Mouse (Mus musculus): Measurements from ENCODE around the gene Them5. TPM values are rescaled to one million over a fixed set of nuclear protein-coding genes. Genes with fewer than 3 reads are reported as not detected.

Them5 gene
- polyA plus RNA-seq, 1 experiment from 2014 or later: not detected

DNA sequence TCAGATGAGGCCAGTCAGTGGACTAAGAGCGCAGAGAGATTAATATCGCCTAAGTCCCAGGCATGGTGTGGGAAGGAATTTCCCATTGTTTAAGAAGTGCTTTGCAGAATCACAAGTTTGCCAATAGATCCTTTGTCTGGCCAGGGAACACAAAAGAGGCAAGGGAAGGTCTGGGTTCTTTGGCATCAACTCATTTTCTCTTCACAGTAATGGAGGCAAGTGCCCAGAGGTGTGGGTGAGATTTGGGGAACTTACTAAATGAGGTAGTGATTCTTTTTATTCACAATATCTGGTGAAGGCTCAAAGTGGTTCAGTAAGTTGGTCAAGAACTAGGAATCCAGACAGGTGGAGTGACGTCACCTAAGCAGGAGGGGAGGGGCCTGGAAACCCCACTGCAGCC lies 3.0 kb downstream of the Them5 start:
- H3K27me3 ChIP-seq (replicated peaks): no peaks in the 10 kb centered on the region
- no peak overlapping the region for H3K4me2 ChIP-seq
- peaks cover 7% of the 10 kb centered on the region; the same call in 1 of the 2 replicates for H3K4me1 ChIP-seq
- H3K9me3 ChIP-seq: no peaks in the 10 kb centered on the region
- no peak overlapping the region for H3K27ac ChIP-seq (replicated peaks)
- H3K4me3 ChIP-seq: no peak overlapping the region
- H3K9ac ChIP-seq: no peak overlapping the region
- no peak for ATAC-seq (ENCODE audit: extremely low read depth, insufficient number of reproducible peaks, low FRiP score, low TSS enrichment)
- 72% methylated on average over 3 of the region's 3 CpGs for whole genome bisulfite sequencing
- no peaks in the 10 kb centered on the region for H3K36me3 ChIP-seq

DNA sequence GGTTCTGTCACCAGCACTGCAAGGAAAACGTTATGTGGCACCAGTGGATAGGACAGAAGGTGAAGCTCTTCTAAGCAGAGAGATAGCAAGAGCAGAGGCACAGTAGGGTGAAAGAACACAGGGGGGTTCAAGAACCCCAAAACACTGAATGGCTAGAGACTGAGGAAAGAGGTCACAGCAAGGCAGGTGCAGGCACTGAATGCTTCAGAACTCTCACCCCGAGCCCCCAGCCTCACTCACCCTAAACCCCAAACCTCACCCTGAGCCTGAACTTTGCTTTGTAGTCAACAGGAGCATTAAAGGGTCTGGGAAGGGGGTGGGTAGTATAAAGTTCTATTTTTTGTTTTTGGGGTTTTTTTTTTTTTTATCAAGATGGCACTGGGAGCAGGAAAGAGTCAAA lies 6.2 kb downstream of the Them5 start:
- Histone ChIP-seq H3K4me3 (no peak overlapping the region), H3K9me3 (no peaks in the 10 kb centered on the region), H3K27ac (replicated peaks) (no peak overlapping the region), H3K4me2 (no peak overlapping the region), H3K4me1 (no peaks in the 10 kb centered on the region), H3K9ac (no peak overlapping the region), H3K36me3 (no peaks in the 10 kb centered on the region), H3K27me3 (replicated peaks) (no peaks in the 10 kb centered on the region)
- 64% methylated on average over 2 of the region's 2 CpGs for WGBS
- no peak for ATAC-seq (ENCODE audit: extremely low read depth, insufficient number of reproducible peaks, low FRiP score, low TSS enrichment)

DNA sequence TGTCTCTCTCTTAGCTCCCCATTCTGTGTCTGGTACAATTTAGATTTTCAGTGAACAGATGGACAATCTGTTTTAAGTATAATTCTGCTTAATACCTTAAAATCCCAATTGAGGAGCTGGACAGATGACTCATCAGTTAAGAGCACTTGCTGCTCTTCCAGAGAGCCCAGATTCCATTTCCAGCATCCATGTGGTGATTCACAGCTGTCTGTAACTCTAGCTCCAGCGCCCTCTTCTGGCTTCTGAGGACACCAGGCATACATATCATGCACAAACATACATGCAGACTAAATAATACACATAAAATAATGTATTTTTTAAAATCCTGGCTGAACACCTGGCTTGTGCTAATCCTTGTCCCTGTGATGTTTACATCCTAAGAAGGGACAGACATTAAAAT lies 18.9 kb downstream of the Them5 start:
- WGBS: 0% methylated on average over 1 of the region's 1 CpGs
- no peaks in the 10 kb centered on the region for H3K36me3 ChIP-seq
- no peak overlapping the region for H3K4me3 ChIP-seq
- H3K9me3 ChIP-seq: peaks cover 11% of the 10 kb centered on the region; the same call in 1 of the 2 replicates
- H3K9ac ChIP-seq: no peak overlapping the region
- peaks cover 5% of the 10 kb centered on the region for H3K4me1 ChIP-seq
- H3K27me3 ChIP-seq (replicated peaks): peaks cover 59% of the 10 kb centered on the region
- H3K4me2 ChIP-seq: no peak overlapping the region
- no peak for ATAC-seq (ENCODE audit: extremely low read depth, insufficient number of reproducible peaks, low FRiP score, low TSS enrichment)
- no peak overlapping the region for H3K27ac ChIP-seq (replicated peaks)

DNA sequence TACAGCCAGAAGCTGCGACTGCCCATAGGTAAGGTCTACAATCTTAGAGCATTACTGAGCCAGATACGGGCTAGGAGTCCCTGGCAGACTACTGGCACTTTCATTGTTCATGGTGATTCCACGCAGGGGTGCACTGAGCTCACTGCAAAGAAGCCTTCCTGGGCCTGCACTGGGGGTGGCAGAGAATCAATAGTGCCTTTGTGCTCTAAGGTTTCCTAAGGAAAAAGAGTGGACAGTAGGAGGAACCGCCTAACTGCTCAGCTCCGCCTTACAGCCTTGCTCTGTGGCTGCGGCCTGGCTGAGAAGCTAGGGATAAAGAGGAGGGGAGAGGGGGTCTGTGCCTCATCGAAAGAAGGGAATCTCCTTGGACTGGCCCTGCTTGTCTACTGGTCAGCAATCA lies 20.2 kb downstream of the Them5 start, which contains the start of gene C2cd4d:
Gene C2cd4d, plus strand, starts transcription at position 301 of the 400 bp plus-strand sequence.
- H3K9me3 ChIP-seq: peaks cover 4% of the 10 kb centered on the region; the same call in 1 of the 2 replicates
- 55% methylated on average over 7 of the region's 7 CpGs for WGBS
- H3K36me3 ChIP-seq: no peaks in the 10 kb centered on the region
- peak within 1 kb of the TSS; percentile 84 for H3K9ac ChIP-seq
- peak within 1 kb of the TSS; percentile 96 for H3K4me2 ChIP-seq
- peak within 1 kb of the TSS; percentile 65 for H3K4me3 ChIP-seq
- H3K27ac ChIP-seq (replicated peaks): 0 out of 2 replicates have a peak within 1 kb of the TSS, but pooled peaks have one; percentile 20
- ATAC-seq (ENCODE audit: extremely low read depth, insufficient number of reproducible peaks, low FRiP score, low TSS enrichment): no peak
- H3K27me3 ChIP-seq (replicated peaks): peaks cover 67% of the 10 kb centered on the region
- H3K4me1 ChIP-seq: peaks cover 5% of the 10 kb centered on the region

DNA sequence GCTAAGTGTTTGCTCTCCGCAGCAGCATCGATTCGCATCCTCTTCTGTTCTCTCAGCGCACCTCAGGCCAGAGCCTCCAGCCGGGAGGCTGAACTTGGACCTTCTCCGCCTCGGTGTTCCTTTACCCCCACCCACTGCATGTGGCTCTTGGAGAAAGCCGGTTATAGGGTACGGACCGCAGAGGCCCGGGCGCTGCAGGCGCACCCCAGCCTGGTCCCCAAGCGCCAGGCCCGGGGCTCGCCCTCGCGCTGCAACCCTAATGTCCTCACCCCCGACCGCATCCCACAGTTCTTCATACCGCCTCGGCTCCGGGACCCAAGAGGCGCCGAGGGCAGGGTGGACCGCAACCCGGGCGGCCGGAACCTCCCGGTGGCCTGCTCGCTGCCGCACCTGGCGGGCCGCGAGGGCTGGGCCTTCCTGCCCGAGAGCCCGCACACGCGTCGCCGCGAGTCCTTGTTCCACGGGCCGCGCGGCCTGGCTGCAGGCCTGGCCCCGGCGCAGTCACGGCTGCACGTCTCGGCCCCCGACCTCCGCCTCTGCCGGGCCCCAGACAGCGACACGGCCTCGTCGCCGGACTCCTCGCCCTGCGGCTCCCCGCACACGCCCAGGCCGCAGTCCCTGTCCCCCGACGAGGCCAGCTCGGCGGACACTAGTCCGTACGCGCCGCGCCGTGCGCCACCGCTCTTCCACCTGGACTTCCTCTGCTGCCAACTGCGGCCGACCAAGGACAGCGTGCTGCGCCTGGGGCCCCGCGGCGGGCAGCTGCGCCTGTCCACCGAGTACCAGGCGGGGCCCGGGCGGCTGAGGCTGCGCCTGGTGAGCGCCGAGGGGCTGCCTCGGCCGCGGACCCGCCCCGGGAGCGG lies 21.6 kb downstream of the Them5 start:
- WGBS: 3% methylated on average over 87 of the region's 97 CpGs
- peak overlapping the region; percentile 65 for H3K4me3 ChIP-seq
- peak overlapping the region; percentile 84 for H3K9ac ChIP-seq
- no peaks in the 10 kb centered on the region for H3K36me3 ChIP-seq
- H3K27ac ChIP-seq (replicated peaks): no peak overlapping the region
- peak overlapping the region; percentile 96 for H3K4me2 ChIP-seq
- peaks cover 5% of the 10 kb centered on the region for H3K4me1 ChIP-seq
- H3K9me3 ChIP-seq: peaks cover 4% of the 10 kb centered on the region; the same call in 1 of the 2 replicates
- peaks cover 67% of the 10 kb centered on the region for H3K27me3 ChIP-seq (replicated peaks)
- ATAC-seq (ENCODE audit: extremely low read depth, insufficient number of reproducible peaks, low FRiP score, low TSS enrichment): peak; percentile 47; the same call in 1 of the 2 replicates

DNA sequence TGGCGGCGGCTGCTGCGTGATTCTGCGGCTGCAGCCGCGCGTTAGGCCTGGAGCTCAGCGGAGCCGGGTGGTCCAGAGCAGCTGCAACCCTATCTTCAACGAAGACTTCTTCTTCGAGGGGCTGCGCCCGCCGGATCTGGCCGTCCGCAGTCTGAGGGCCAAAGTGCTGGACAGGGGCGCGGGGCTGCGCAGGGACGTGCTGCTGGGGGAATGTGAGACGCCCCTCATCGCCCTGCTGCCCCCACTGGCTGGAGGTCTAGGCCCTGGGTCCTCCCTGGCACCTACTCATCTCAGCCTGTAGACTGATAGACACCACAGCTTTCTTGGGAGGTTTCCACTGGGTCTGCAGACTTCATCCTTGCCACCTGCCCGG lies 22.2 kb downstream of the Them5 start:
- H3K27me3 ChIP-seq (replicated peaks): peaks cover 66% of the 10 kb centered on the region
- H3K4me2 ChIP-seq: peak overlapping the region; percentile 96
- 5% methylated on average over 23 of the region's 23 CpGs for WGBS
- no peak for ATAC-seq (ENCODE audit: extremely low read depth, insufficient number of reproducible peaks, low FRiP score, low TSS enrichment)
- H3K27ac ChIP-seq (replicated peaks): no peak overlapping the region
- peaks cover 5% of the 10 kb centered on the region for H3K4me1 ChIP-seq
- H3K4me3 ChIP-seq: peak overlapping the region; percentile 65
- no peaks in the 10 kb centered on the region for H3K36me3 ChIP-seq
- peak overlapping the region; percentile 84 for H3K9ac ChIP-seq
- peaks cover 4% of the 10 kb centered on the region; the same call in 1 of the 2 replicates for H3K9me3 ChIP-seq

DNA sequence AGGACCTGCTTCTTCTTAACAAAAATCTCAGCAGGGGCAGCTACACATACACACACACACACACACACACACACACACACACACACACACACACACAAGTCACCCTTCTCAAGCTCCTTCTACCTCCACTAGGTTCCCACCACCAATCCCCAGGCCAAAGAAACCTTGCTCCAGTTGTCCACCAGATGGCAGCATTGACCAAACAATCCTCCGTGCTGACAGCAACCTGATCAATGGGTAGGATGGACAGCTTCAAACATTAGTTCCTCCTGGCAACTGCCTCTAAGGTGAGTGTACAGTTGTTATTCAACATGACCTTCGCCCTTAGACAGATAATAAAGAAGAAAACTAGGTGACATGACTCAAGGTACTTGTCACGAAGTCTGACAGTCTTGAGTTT lies 24.9 kb downstream of the Them5 start:
- no peak overlapping the region for H3K4me2 ChIP-seq
- no peak overlapping the region for H3K27ac ChIP-seq (replicated peaks)
- peaks cover 15% of the 10 kb centered on the region for H3K4me1 ChIP-seq
- peaks cover 4% of the 10 kb centered on the region; the same call in 1 of the 2 replicates for H3K9me3 ChIP-seq
- H3K4me3 ChIP-seq: no peak overlapping the region
- no peaks in the 10 kb centered on the region for H3K36me3 ChIP-seq
- H3K9ac ChIP-seq: no peak overlapping the region
- peaks cover 48% of the 10 kb centered on the region for H3K27me3 ChIP-seq (replicated peaks)
- ATAC-seq (ENCODE audit: extremely low read depth, insufficient number of reproducible peaks, low FRiP score, low TSS enrichment): no peak
- WGBS: 20% methylated on average over 3 of the region's 3 CpGs

DNA sequence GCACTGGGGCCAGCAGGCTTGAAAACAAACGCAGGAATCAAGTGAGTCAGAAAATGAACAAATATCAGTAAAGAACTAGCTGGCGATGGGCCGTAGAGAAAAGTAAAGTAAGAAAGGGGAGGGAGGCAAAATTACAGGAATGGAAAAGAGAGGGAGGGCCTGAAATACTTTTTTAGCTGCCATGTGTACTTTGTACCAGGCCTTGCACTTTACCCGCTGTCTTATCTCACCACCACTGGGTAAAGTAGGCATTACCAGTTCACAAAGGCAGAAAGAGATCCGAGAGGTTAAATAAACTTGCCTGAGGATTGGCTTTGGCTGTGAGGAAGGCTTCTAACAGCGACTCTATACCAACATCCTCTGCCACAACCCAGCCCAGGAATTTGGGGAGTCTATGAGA lies 25.6 kb downstream of the Them5 start:
- Histone ChIP-seq H3K9ac (no peak overlapping the region), H3K4me1 (peaks cover 23% of the 10 kb centered on the region), H3K4me3 (no peak overlapping the region), H3K27me3 (replicated peaks) (peaks cover 41% of the 10 kb centered on the region), H3K4me2 (no peak overlapping the region), H3K27ac (replicated peaks) (no peak overlapping the region), H3K9me3 (peaks cover 4% of the 10 kb centered on the region; the same call in 1 of the 2 replicates), H3K36me3 (no peaks in the 10 kb centered on the region)
- 66% methylated on average over 6 of the region's 6 CpGs for WGBS
- no peak for ATAC-seq (ENCODE audit: extremely low read depth, insufficient number of reproducible peaks, low FRiP score, low TSS enrichment)

DNA sequence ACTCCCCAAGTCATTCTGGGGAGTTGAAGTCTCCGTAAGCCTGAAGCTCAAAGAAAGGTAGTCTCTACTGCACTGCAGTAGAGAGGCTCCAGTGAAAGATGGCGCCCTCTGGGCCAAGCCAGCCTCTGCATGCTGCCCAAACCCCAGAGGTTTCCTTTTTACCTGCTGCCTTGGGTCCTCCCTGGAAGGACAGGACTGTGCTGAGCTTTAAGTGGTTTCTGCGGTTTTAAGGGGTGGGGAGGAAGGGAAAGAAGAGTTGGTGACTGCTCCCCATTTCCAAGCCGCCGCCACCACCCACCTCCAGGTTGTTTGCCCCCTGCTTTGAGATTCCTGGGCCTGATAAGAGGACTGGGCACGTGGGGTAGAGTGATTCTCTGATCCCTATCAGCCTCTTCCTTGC lies 26.7 kb downstream of the Them5 start:
- peaks cover 4% of the 10 kb centered on the region; the same call in 1 of the 2 replicates for H3K9me3 ChIP-seq
- no peak overlapping the region for H3K4me3 ChIP-seq
- H3K36me3 ChIP-seq: no peaks in the 10 kb centered on the region
- no peak overlapping the region for H3K27ac ChIP-seq (replicated peaks)
- H3K4me1 ChIP-seq: peaks cover 28% of the 10 kb centered on the region
- peaks cover 32% of the 10 kb centered on the region for H3K27me3 ChIP-seq (replicated peaks)
- no peak for ATAC-seq (ENCODE audit: extremely low read depth, insufficient number of reproducible peaks, low FRiP score, low TSS enrichment)
- WGBS: 60% methylated on average over 6 of the region's 6 CpGs
- H3K4me2 ChIP-seq: no peak overlapping the region
- H3K9ac ChIP-seq: no peak overlapping the region

DNA sequence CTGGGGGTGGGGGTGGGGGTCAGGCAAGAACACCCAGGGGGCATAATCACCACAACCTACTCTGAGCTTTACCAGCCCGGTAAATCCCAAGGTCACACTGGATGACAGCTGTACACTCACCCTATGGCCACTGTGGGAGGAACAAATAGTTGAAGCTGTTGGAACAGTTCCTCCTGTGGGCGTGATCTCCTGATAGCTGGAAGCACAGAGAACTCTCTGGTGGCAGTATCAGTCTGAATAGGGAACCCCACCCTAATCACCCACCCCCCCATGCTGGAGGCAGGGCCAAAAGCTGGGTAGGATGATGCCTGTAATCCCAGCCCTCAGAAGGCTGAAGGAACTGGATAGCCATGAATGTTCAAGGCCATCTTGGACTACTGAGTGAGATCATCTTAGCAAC lies 27.8 kb downstream of the Them5 start:
- peaks cover 28% of the 10 kb centered on the region for H3K27me3 ChIP-seq (replicated peaks)
- no peak overlapping the region for H3K9ac ChIP-seq
- no peak overlapping the region for H3K4me2 ChIP-seq
- ATAC-seq (ENCODE audit: extremely low read depth, insufficient number of reproducible peaks, low FRiP score, low TSS enrichment): no peak
- H3K4me1 ChIP-seq: peaks cover 39% of the 10 kb centered on the region
- H3K27ac ChIP-seq (replicated peaks): no peak overlapping the region
- H3K36me3 ChIP-seq: no peaks in the 10 kb centered on the region
- peaks cover 3% of the 10 kb centered on the region; the same call in 1 of the 2 replicates for H3K9me3 ChIP-seq
- 32% methylated on average over 2 of the region's 2 CpGs for WGBS
- no peak overlapping the region for H3K4me3 ChIP-seq

DNA sequence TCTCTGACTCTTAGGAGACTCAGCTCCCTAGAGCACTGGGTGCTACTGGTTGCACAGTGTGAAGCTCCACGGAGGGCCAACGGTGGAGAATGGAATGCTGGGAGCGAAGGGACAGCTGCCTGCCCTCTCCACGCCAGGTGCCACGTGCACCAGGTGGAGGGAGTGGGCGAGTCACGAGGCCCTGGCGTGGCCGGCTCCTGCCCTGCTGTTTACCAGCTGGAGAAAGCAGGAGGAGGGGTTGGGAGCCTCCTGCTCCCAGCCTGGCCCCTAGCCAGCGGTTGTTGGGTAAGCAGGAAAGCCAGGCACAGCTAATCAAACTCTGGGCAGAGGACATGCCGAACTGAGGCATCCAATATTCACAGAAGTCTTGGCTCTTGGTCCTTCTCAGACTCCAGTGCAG lies 29.7 kb downstream of the Them5 start:
- Histone ChIP-seq H3K9ac (peak overlapping the region; percentile 63; the same call in 1 of the 2 replicates), H3K4me3 (peak overlapping the region; percentile 35), H3K9me3 (no peaks in the 10 kb centered on the region), H3K27ac (replicated peaks) (no peak overlapping the region; the same call in 1 of the 2 replicates), H3K36me3 (no peaks in the 10 kb centered on the region), H3K27me3 (replicated peaks) (peaks cover 27% of the 10 kb centered on the region), H3K4me1 (peaks cover 39% of the 10 kb centered on the region), H3K4me2 (peak overlapping the region; percentile 67)
- ATAC-seq (ENCODE audit: extremely low read depth, insufficient number of reproducible peaks, low FRiP score, low TSS enrichment): no peak
- 3% methylated on average over 11 of the region's 11 CpGs for WGBS

Measured in heart, embryonic 13.5 days (tissue).